Mouse (Mus musculus) olfactory bulb, adult 2 months (tissue): ENCODE data around the gene Wscd2.

ENCODE experiments used
- CTCF ChIP-seq: fragments of 200-500 bp; IDR thresholded peaks from 2 replicates; pipeline ENCODE4 v1.5.1; 2012; ENCODE audit warnings: low read depth, mild to moderate bottlenecking, low read length, moderate library complexity; ENCODE audit not compliant: insufficient read depth
- POLR2A ChIP-seq: fragments of 200-500 bp; IDR thresholded peaks from 2 replicates; pipeline ENCODE4 v1.6.1; 2012; ENCODE audit warnings: mild to moderate bottlenecking, low read depth, low read length, moderate library complexity; ENCODE audit not compliant: insufficient read depth

GRCm38 (mm10) chr5:113466536-113466935 lies 23.6 kb upstream of the Wscd2 start:
- TF ChIP-seq CTCF (no peak), POLR2A (no peak)
